Mouse (Mus musculus): Measurements from ENCODE around the gene Slc7a5. TPM values are rescaled to one million over a fixed set of nuclear protein-coding genes. Genes with fewer than 3 reads are reported as not detected.

Gene Slc7a5
- total RNA-seq, 2 experiments from 2014 or later = 21.9 to 22.4 TPM

GRCm38 (mm10) chr8:121853586-121853985 lies 53.9 kb downstream of the Slc7a5 start:
- DNase-seq (ENCODE audit: low spot score in 2 of 2) = no peak

- no peak for DNase-seq (ENCODE audit: low spot score in 2 of 2)
Measured at GRCm38 (mm10) chr8:121852464-121852863, 55.0 kb downstream of the Slc7a5 start.

- DNase-seq (ENCODE audit: low spot score in 2 of 2) = no peak
Measured at GRCm38 (mm10) chr8:121851716-121852115, 55.8 kb downstream of the Slc7a5 start.

- DNase-seq (ENCODE audit: low spot score in 2 of 2) = peak; percentile 92 to 93
Measured at GRCm38 (mm10) chr8:121850821-121851470, 56.5 kb downstream of the Slc7a5 start.

- DNase-seq (ENCODE audit: low spot score in 2 of 2) = no peak
Measured at GRCm38 (mm10) chr8:121850436-121850820, 57.1 kb downstream of the Slc7a5 start.

GRCm38 (mm10) chr8:121850018-121850417 lies 57.5 kb downstream of the Slc7a5 start:
- DNase-seq (ENCODE audit: low spot score in 2 of 2) = peak in 1 of 2 experiments; percentile 54

GRCm38 (mm10) chr8:121849303-121849702 lies 58.2 kb downstream of the Slc7a5 start:
- DNase-seq (ENCODE audit: low spot score in 2 of 2) = no peak

- no peak for DNase-seq (ENCODE audit: low spot score in 2 of 2)
Measured at GRCm38 (mm10) chr8:121848495-121848894, 59.0 kb downstream of the Slc7a5 start.

GRCm38 (mm10) chr8:121847987-121848386 lies 59.5 kb downstream of the Slc7a5 start:
- DNase-seq (ENCODE audit: low spot score in 2 of 2) = no peak

GRCm38 (mm10) chr8:121847261-121847822 lies 60.2 kb downstream of the Slc7a5 start:
- DNase-seq (ENCODE audit: low spot score in 2 of 2) = no peak

GRCm38 (mm10) chr8:121846815-121847214 lies 60.7 kb downstream of the Slc7a5 start:
- no peak for DNase-seq (ENCODE audit: low spot score in 2 of 2)

- DNase-seq (ENCODE audit: low spot score in 2 of 2) = no peak
Measured at GRCm38 (mm10) chr8:121844765-121845164, 62.7 kb downstream of the Slc7a5 start.

GRCm38 (mm10) chr8:121843184-121843733 lies 64.2 kb downstream of the Slc7a5 start:
- DNase-seq (ENCODE audit: low spot score in 2 of 2) = no peak

- no peak for DNase-seq (ENCODE audit: low spot score in 2 of 2)
Measured at GRCm38 (mm10) chr8:121842064-121842955, 65.2 kb downstream of the Slc7a5 start.

- peak in 1 of 2 experiments; percentile 33 for DNase-seq (ENCODE audit: low spot score in 2 of 2)
Measured at GRCm38 (mm10) chr8:121841242-121841641, 66.3 kb downstream of the Slc7a5 start.

- DNase-seq (ENCODE audit: low spot score in 2 of 2) = peak in 1 of 2 experiments; percentile 56
Measured at GRCm38 (mm10) chr8:121832503-121832902, 75.0 kb downstream of the Slc7a5 start.

- no peak for DNase-seq (ENCODE audit: low spot score in 2 of 2)
Measured at GRCm38 (mm10) chr8:121832061-121832460, 75.4 kb downstream of the Slc7a5 start.

All from gastrocnemius, postnatal 4 days (tissue).